Mouse (Mus musculus) kidney, embryonic 14.5 days (tissue): ENCODE data around the gene Bcl2l1. TPM values are rescaled to one million over a fixed set of nuclear protein-coding genes. Genes with fewer than 3 reads are reported as not detected.
A peak's percentile ranks its signal among the peaks of the same experiment; 100 is the strongest.

Experiments
- ATAC-seq: fragments of 200-750 bp; cut with Nextera tagmentation; 2 replicates; pipeline ENCODE4 v1.8.0; 2017; ENCODE audit warnings: moderate number of reproducible peaks, mild to moderate bottlenecking, moderate TSS enrichment, moderate library complexity; ENCODE audit not compliant: low FRiP score, low TSS enrichment
- H3K27ac ChIP-seq: fragments of 300-500 bp; sonication (generic); 2 replicates; pipeline ENCODE4 v1.5.1; 2014; ENCODE audit warnings: low read depth, mild to moderate bottlenecking, low read length, moderate library complexity, mixed read lengths
- H3K27me3 ChIP-seq: fragments of 300-500 bp; sonication (generic); 2 replicates; pipeline ENCODE4 v1.6.1; 2014; ENCODE audit warnings: mild to moderate bottlenecking, low read length; ENCODE audit not compliant: control insufficient read depth, insufficient read depth
- H3K36me3 ChIP-seq: fragments of 300-500 bp; sonication (generic); 2 replicates; pipeline ENCODE4 v1.6.1; 2014; ENCODE audit warnings: low read length, mixed read lengths; ENCODE audit not compliant: control insufficient read depth, insufficient read depth
- H3K4me1 ChIP-seq: fragments of 300-500 bp; sonication (generic); 2 replicates; pipeline ENCODE4 v1.6.1; 2014; ENCODE audit warnings: low read length, mixed read lengths; ENCODE audit not compliant: control insufficient read depth, insufficient read depth
- H3K4me2 ChIP-seq: fragments of 300-500 bp; sonication (generic); replicated peaks from 2 replicates; pipeline ENCODE4 v1.6.1; 2014; ENCODE audit warnings: low read depth, mild to moderate bottlenecking, low read length
- H3K4me3 ChIP-seq: fragments of 300-500 bp; sonication (generic); 2 replicates; pipeline ENCODE4 v1.5.1; 2014; ENCODE audit warnings: mild to moderate bottlenecking, low read length
- H3K9ac ChIP-seq: fragments of 300-500 bp; sonication (generic); 2 replicates; pipeline ENCODE4 v1.6.1; 2014; ENCODE audit warnings: low read depth, mild to moderate bottlenecking, low read length, moderate library complexity
- H3K9me3 ChIP-seq: fragments of 300-500 bp; sonication (generic); 2 replicates; pipeline ENCODE4 v1.6.1; 2016; ENCODE audit warnings: low read length; ENCODE audit not compliant: control insufficient read depth
- WGBS: fragments of 180-500 bp; shearing (Covaris S2); extraction: QIAGEN DNeasy Blood & Tissue Kit; methylation state at CpG from one replicate; pipeline ENCODE4 v1.1.7; 2014; 5-methylcytosine and 5-hydroxymethylcytosine counted together
- polyA plus RNA-seq: library from polyadenylated mRNA; unstranded; fragments of >200 nt; fragmentation: Nextera tagmentation; extraction: Ambion mirVana; gene quantifications from 2 replicates; pipeline ENCODE4 v1.2.1, GENCODE M21; 2014

Gene Bcl2l1
- polyA plus RNA-seq, 1 experiment from 2014 or later: 96.1 TPM

DNA sequence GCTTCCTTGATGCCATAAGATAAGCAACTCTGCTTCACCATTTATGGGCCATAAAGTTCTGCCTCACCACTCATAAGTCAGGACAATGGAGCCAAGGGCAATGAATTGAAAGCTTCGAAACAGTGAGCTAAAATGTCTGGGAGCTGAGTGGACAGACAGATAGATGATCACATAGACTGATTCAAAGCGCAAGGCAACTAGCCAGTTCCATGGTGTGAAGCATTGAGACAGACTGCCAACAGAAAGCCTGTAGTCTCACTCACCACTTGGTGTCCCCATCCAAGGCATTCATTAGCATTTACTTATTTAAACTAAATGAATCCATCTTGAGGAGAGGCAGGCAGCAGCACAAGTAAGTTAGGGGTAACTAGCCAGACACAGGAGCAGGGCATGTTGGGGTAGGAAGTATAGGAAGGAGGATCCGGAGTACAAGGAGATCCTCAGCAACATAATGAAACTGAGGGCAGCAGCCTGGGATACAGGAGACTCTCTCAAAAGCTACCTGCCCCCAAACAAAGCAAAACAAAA lies 12.4 kb downstream of the Bcl2l1 start:
- no peak for ATAC-seq
- peaks cover 3% of the 10 kb centered on the region; the same call in 1 of the 2 replicates for H3K9me3 ChIP-seq
- H3K4me1 ChIP-seq: peaks cover 43% of the 10 kb centered on the region
- no peak overlapping the region for H3K4me3 ChIP-seq
- peak overlapping the region; percentile 71; the same call in 1 of the 2 replicates for H3K27ac ChIP-seq
- peaks cover 10% of the 10 kb centered on the region for H3K36me3 ChIP-seq
- H3K4me2 ChIP-seq: no peak overlapping the region
- no peak overlapping the region for H3K9ac ChIP-seq
- WGBS: 96% methylated on average over 3 of the region's 3 CpGs
- no peaks in the 10 kb centered on the region for H3K27me3 ChIP-seq

GRCm38 (mm10) chr2:152818679-152819078 lies 12.8 kb downstream of the Bcl2l1 start:
- H3K27ac ChIP-seq: peak overlapping the region; percentile 13; the same call in 1 of the 2 replicates
- no peak overlapping the region for H3K4me3 ChIP-seq
- H3K27me3 ChIP-seq: no peaks in the 10 kb centered on the region
- no peak overlapping the region for H3K9ac ChIP-seq
- H3K36me3 ChIP-seq: peaks cover 10% of the 10 kb centered on the region
- ATAC-seq: no peak
- peaks cover 41% of the 10 kb centered on the region for H3K4me1 ChIP-seq
- H3K9me3 ChIP-seq: peaks cover 3% of the 10 kb centered on the region; the same call in 1 of the 2 replicates
- H3K4me2 ChIP-seq: no peak overlapping the region
- WGBS: 53% methylated on average over 5 of the region's 5 CpGs

GRCm38 (mm10) chr2:152817596-152818291 lies 13.8 kb downstream of the Bcl2l1 start:
- ATAC-seq: no peak
- 51% methylated on average over 6 of the region's 6 CpGs for WGBS
- no peaks in the 10 kb centered on the region for H3K27me3 ChIP-seq
- peaks cover 10% of the 10 kb centered on the region for H3K36me3 ChIP-seq
- H3K4me2 ChIP-seq: no peak overlapping the region
- H3K4me3 ChIP-seq: no peak overlapping the region
- H3K9me3 ChIP-seq: peaks cover 3% of the 10 kb centered on the region; the same call in 1 of the 2 replicates
- H3K9ac ChIP-seq: no peak overlapping the region
- H3K4me1 ChIP-seq: peaks cover 38% of the 10 kb centered on the region
- peak overlapping the region; percentile 4; the same call in 1 of the 2 replicates for H3K27ac ChIP-seq

GRCm38 (mm10) chr2:152816657-152817348 lies 14.7 kb downstream of the Bcl2l1 start:
- no peak for ATAC-seq
- Histone ChIP-seq H3K27me3 (no peaks in the 10 kb centered on the region), H3K4me1 (peaks cover 38% of the 10 kb centered on the region), H3K9ac (no peak overlapping the region), H3K4me3 (no peak overlapping the region), H3K4me2 (no peak overlapping the region), H3K9me3 (peaks cover 3% of the 10 kb centered on the region; the same call in 1 of the 2 replicates), H3K36me3 (peaks cover 10% of the 10 kb centered on the region), H3K27ac (no peak overlapping the region)
- 85% methylated on average over 3 of the region's 3 CpGs for whole genome bisulfite sequencing

DNA sequence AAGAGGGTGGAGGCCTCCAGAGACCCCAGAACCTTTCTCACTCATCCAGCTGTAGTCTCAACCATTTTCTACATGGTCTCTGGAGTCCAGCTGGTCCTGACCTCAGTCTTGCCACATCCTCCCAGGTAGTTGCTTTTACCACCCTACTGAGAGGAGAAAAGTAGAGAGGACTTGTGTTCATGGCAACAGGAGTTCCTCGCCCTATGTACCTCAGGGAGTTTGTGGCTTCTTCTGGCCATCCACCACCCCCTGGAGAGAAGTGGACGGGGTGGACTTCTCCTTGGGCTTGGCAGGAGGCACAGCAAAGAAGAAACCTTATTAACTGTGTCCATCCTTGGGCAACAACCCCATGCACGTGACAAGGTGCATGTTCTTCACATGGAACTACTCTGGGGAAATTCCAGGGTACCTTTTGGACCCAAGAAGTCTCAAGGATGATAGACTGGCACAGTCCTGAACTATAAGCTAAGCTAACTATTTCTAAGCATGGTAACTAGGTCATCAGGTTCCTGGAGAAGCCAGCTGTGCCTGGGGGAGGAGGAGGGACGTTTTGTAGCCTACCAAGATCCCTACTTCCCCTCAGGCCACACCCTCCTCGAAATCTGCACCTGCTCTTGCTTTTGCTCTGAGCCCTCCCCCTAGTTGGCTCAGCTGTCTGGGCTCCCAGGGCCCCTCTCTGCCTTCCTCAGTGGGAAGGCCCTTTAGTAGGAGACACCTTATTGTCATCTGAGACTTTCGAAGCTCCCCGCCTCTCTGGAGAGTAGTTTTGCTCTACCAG lies 15.5 kb downstream of the Bcl2l1 start:
- Histone ChIP-seq H3K4me3 (no peak overlapping the region), H3K27me3 (no peaks in the 10 kb centered on the region), H3K9me3 (peaks cover 3% of the 10 kb centered on the region; the same call in 1 of the 2 replicates), H3K4me1 (peaks cover 31% of the 10 kb centered on the region), H3K4me2 (no peak overlapping the region), H3K36me3 (peaks cover 10% of the 10 kb centered on the region), H3K27ac (no peak overlapping the region), H3K9ac (no peak overlapping the region)
- WGBS: 64% methylated on average over 7 of the region's 7 CpGs
- no peak for ATAC-seq

GRCm38 (mm10) chr2:152814213-152814874 lies 17.2 kb downstream of the Bcl2l1 start:
- Histone ChIP-seq H3K9me3 (peaks cover 3% of the 10 kb centered on the region; the same call in 1 of the 2 replicates), H3K4me2 (no peak overlapping the region), H3K9ac (no peak overlapping the region), H3K4me1 (peaks cover 17% of the 10 kb centered on the region; the same call in 1 of the 2 replicates), H3K27me3 (no peaks in the 10 kb centered on the region), H3K4me3 (no peak overlapping the region), H3K27ac (no peak overlapping the region), H3K36me3 (peaks cover 4% of the 10 kb centered on the region)
- no peak for ATAC-seq
- 75% methylated on average over 6 of the region's 6 CpGs for WGBS

GRCm38 (mm10) chr2:152813232-152813631 lies 18.3 kb downstream of the Bcl2l1 start:
- H3K27ac ChIP-seq: no peak overlapping the region
- peaks cover 13% of the 10 kb centered on the region; the same call in 1 of the 2 replicates for H3K4me1 ChIP-seq
- no peak overlapping the region for H3K9ac ChIP-seq
- H3K27me3 ChIP-seq: no peaks in the 10 kb centered on the region
- H3K36me3 ChIP-seq: no peaks in the 10 kb centered on the region; the same call in 1 of the 2 replicates
- 91% methylated on average over 1 of the region's 1 CpGs for WGBS
- H3K4me3 ChIP-seq: no peak overlapping the region
- H3K9me3 ChIP-seq: no peaks in the 10 kb centered on the region
- no peak for ATAC-seq
- no peak overlapping the region for H3K4me2 ChIP-seq
